Mouse (Mus musculus): ENCODE measurements around the gene Abhd6. TPM values are rescaled to one million over a fixed set of nuclear protein-coding genes. Genes with fewer than 3 reads are reported as not detected.
"Not testable (repeated sequence)": the region's sequence is repeated elsewhere in the genome, so short reads cannot be mapped to it uniquely, and the experiment has no call there.

Gene Abhd6
- polyA plus RNA-seq, 1 experiment from 2014 or later: 15.7 TPM

- WGBS: 75% methylated on average over 5 of the region's 5 CpGs
- Histone ChIP-seq H3K27ac (no peak overlapping the region), H3K27me3 (peaks cover 45% of the 10 kb centered on the region), H3K9me3 (no peaks in the 10 kb centered on the region), H3K4me2 (no peak overlapping the region), H3K4me1 (peaks cover 15% of the 10 kb centered on the region), H3K9ac (no peak overlapping the region), H3K36me3 (no peaks in the 10 kb centered on the region), H3K4me3 (no peak overlapping the region)
- no peak for ATAC-seq (ENCODE audit: borderline replicate concordance, extremely low read depth, low FRiP score, low TSS enrichment)
Measured at GRCm38 (mm10) chr14:8000247-8000646, 2.5 kb upstream of the Abhd6 start.

- no peak for ATAC-seq (ENCODE audit: borderline replicate concordance, extremely low read depth, low FRiP score, low TSS enrichment)
- 18% methylated on average over 17 of the region's 17 CpGs for WGBS
Measured at GRCm38 (mm10) chr14:8000831-8001685, 1.6 kb upstream of the Abhd6 start.

GRCm38 (mm10) chr14:8003093-8003670, 480 bp downstream of the Abhd6 start:
- Histone ChIP-seq H3K4me2 (peak overlapping the region; percentile 88), H3K9ac (peak overlapping the region; percentile 44), H3K9me3 (no peaks in the 10 kb centered on the region), H3K36me3 (no peaks in the 10 kb centered on the region), H3K27me3 (peaks cover 45% of the 10 kb centered on the region), H3K27ac (0 out of 2 replicates have a peak overlapping the region, but pooled peaks have one; percentile 18), H3K4me3 (peak overlapping the region; percentile 54), H3K4me1 (peaks cover 12% of the 10 kb centered on the region)
- WGBS: under 1% methylated on average over 23 of the region's 23 CpGs
- ATAC-seq (ENCODE audit: borderline replicate concordance, extremely low read depth, low FRiP score, low TSS enrichment): peak; percentile 37; the same call in 1 of the 2 replicates

More at GRCm38 (mm10) chr14:8000831-8001685, 1.6 kb upstream of the Abhd6 start:
- peaks cover 45% of the 10 kb centered on the region for H3K27me3 ChIP-seq
- no peak overlapping the region for H3K4me3 ChIP-seq
- peaks cover 15% of the 10 kb centered on the region for H3K4me1 ChIP-seq
- no peak overlapping the region for H3K27ac ChIP-seq
- H3K9me3 ChIP-seq: no peaks in the 10 kb centered on the region
- H3K4me2 ChIP-seq: no peak overlapping the region
- no peak overlapping the region for H3K9ac ChIP-seq
- H3K36me3 ChIP-seq: no peaks in the 10 kb centered on the region

- Histone ChIP-seq H3K4me2 (peak overlapping the region; percentile 88), H3K4me3 (peak overlapping the region; percentile 54), H3K36me3 (no peaks in the 10 kb centered on the region), H3K4me1 (peaks cover 12% of the 10 kb centered on the region), H3K9me3 (no peaks in the 10 kb centered on the region), H3K9ac (no peak overlapping the region; the same call in 1 of the 2 replicates), H3K27me3 (peaks cover 41% of the 10 kb centered on the region), H3K27ac (no peak overlapping the region)
- ATAC-seq (ENCODE audit: borderline replicate concordance, extremely low read depth, low FRiP score, low TSS enrichment): no peak
- WGBS: 34% methylated on average over 18 of the region's 18 CpGs
Measured at GRCm38 (mm10) chr14:8003727-8004670, 1.3 kb downstream of the Abhd6 start.

- WGBS: 61% methylated on average over 3 of the region's 3 CpGs
- not testable (repeated sequence) for H3K36me3 ChIP-seq; H3K9me3 ChIP-seq; H3K4me2 ChIP-seq; H3K27ac ChIP-seq; H3K9ac ChIP-seq; ATAC-seq (ENCODE audit: borderline replicate concordance, extremely low read depth, low FRiP score, low TSS enrichment); H3K4me3 ChIP-seq
- peaks cover 20% of the 10 kb centered on the region for H3K27me3 ChIP-seq
- peaks cover 12% of the 10 kb centered on the region for H3K4me1 ChIP-seq
Measured at GRCm38 (mm10) chr14:8006061-8006460, 3.4 kb downstream of the Abhd6 start.

GRCm38 (mm10) chr14:8007084-8007483, 4.4 kb downstream of the Abhd6 start:
- H3K4me1 ChIP-seq: peaks cover 12% of the 10 kb centered on the region

GRCm38 (mm10) chr14:8007486-8007885, 4.8 kb downstream of the Abhd6 start:
- Histone ChIP-seq H3K4me2 (no peak overlapping the region), H3K9ac (no peak overlapping the region), H3K4me1 (peaks cover 12% of the 10 kb centered on the region), H3K36me3 (no peaks in the 10 kb centered on the region), H3K27ac (no peak overlapping the region), H3K4me3 (no peak overlapping the region), H3K27me3 (peaks cover 8% of the 10 kb centered on the region; the same call in 1 of the 2 replicates), H3K9me3 (no peaks in the 10 kb centered on the region)
- no peak for ATAC-seq (ENCODE audit: borderline replicate concordance, extremely low read depth, low FRiP score, low TSS enrichment)
- 77% methylated on average over 2 of the region's 2 CpGs for WGBS

More at GRCm38 (mm10) chr14:8007084-8007483, 4.4 kb downstream of the Abhd6 start:
- no peak overlapping the region for H3K9ac ChIP-seq
- no peaks in the 10 kb centered on the region for H3K9me3 ChIP-seq
- peaks cover 12% of the 10 kb centered on the region for H3K27me3 ChIP-seq
- ATAC-seq (ENCODE audit: borderline replicate concordance, extremely low read depth, low FRiP score, low TSS enrichment): no peak
- no peaks in the 10 kb centered on the region for H3K36me3 ChIP-seq
- H3K4me2 ChIP-seq: no peak overlapping the region
- no peak overlapping the region for H3K4me3 ChIP-seq
- no peak overlapping the region for H3K27ac ChIP-seq

GRCm38 (mm10) chr14:8007923-8008322, 5.2 kb downstream of the Abhd6 start:
- no peak overlapping the region for H3K9ac ChIP-seq
- H3K9me3 ChIP-seq: no peaks in the 10 kb centered on the region
- peaks cover 5% of the 10 kb centered on the region; the same call in 1 of the 2 replicates for H3K27me3 ChIP-seq
- 87% methylated on average over 10 of the region's 10 CpGs for WGBS
- ATAC-seq (ENCODE audit: borderline replicate concordance, extremely low read depth, low FRiP score, low TSS enrichment): no peak
- no peak overlapping the region for H3K27ac ChIP-seq
- H3K4me1 ChIP-seq: peaks cover 12% of the 10 kb centered on the region
- no peaks in the 10 kb centered on the region for H3K36me3 ChIP-seq
- H3K4me2 ChIP-seq: no peak overlapping the region
- no peak overlapping the region for H3K4me3 ChIP-seq

GRCm38 (mm10) chr14:8011297-8011696, 8.6 kb downstream of the Abhd6 start:
- ATAC-seq (ENCODE audit: borderline replicate concordance, extremely low read depth, low FRiP score, low TSS enrichment): no peak
- Histone ChIP-seq H3K27ac (no peak overlapping the region), H3K4me3 (no peak overlapping the region), H3K27me3 (no peaks in the 10 kb centered on the region), H3K4me2 (no peak overlapping the region), H3K36me3 (no peaks in the 10 kb centered on the region), H3K9ac (no peak overlapping the region), H3K4me1 (no peaks in the 10 kb centered on the region), H3K9me3 (no peaks in the 10 kb centered on the region)
- WGBS: 74% methylated on average over 2 of the region's 2 CpGs

- H3K27ac ChIP-seq: no peak overlapping the region
Measured at GRCm38 (mm10) chr14:8011938-8012337, 9.2 kb downstream of the Abhd6 start.

GRCm38 (mm10) chr14:8015756-8016155, 13.1 kb downstream of the Abhd6 start:
- Histone ChIP-seq H3K9ac (no peak overlapping the region), H3K9me3 (no peaks in the 10 kb centered on the region), H3K4me3 (no peak overlapping the region), H3K4me2 (no peak overlapping the region), H3K27me3 (no peaks in the 10 kb centered on the region), H3K36me3 (no peaks in the 10 kb centered on the region), H3K27ac (no peak overlapping the region), H3K4me1 (no peaks in the 10 kb centered on the region)
- WGBS: 86% methylated on average over 6 of the region's 6 CpGs
- ATAC-seq (ENCODE audit: borderline replicate concordance, extremely low read depth, low FRiP score, low TSS enrichment): no peak

More at GRCm38 (mm10) chr14:8011938-8012337, 9.2 kb downstream of the Abhd6 start:
- no peaks in the 10 kb centered on the region for H3K4me1 ChIP-seq
- H3K36me3 ChIP-seq: no peaks in the 10 kb centered on the region
- H3K9me3 ChIP-seq: no peaks in the 10 kb centered on the region
- H3K4me2 ChIP-seq: no peak overlapping the region
- no peak overlapping the region for H3K4me3 ChIP-seq
- H3K9ac ChIP-seq: no peak overlapping the region
- no peaks in the 10 kb centered on the region for H3K27me3 ChIP-seq
- WGBS: 66% methylated on average over 6 of the region's 6 CpGs
- ATAC-seq (ENCODE audit: borderline replicate concordance, extremely low read depth, low FRiP score, low TSS enrichment): no peak

All from lung, embryonic 15.5 days (tissue).